Comparison of ENCODE assay signal across 25 mouse cellular contexts in genomic region chr11:22902923-22903322, GRCm38 (mm10). TPM values are rescaled to one million over a fixed set of nuclear protein-coding genes. Genes with fewer than 3 reads are reported as not detected.
DNase-seq lines count a peak whose midpoint lies in the region; ATAC-seq and TF ChIP-seq lines count a peak whose summit lies in the region.
"Had no signal": no experiment of that assay in that cellular context is flagged by ENCODE, and none has a peak within 500 bp of the region (broad histone marks: within the 10 kb centered on the region; RNA-seq: fewer than 3 reads in every experiment).

No protein-coding gene starts in this region.

- H3K9me3 ChIP-seq in hindbrain, embryonic 13.5 days = no peaks in the 10 kb centered on the region
- H3K9me3 ChIP-seq: embryonic facial prominence, embryonic 13.5 days; embryonic facial prominence, embryonic 15.5 days; forebrain, embryonic 10.5 days; forebrain, embryonic 12.5 days had no signal

- H3K36me3 ChIP-seq in hindbrain, embryonic 13.5 days = 0 out of 2 replicates have a peak, but pooled peaks cover 3% of the 10 kb centered on the region

- no peak for TF ChIP-seq POLR2A in cerebellum, adult 2 months (IDR thresholded peaks at IDR 0.05; ENCODE audit: borderline replicate concordance, insufficient read depth, low read length)

- TF ChIP-seq CTCF in cerebellum, adult 2 months (IDR thresholded peaks at IDR 0.05; ENCODE audit: borderline replicate concordance, insufficient read depth, low read depth, low read length) = no peak

- no peaks in the 10 kb centered on the region for H3K27me3 ChIP-seq in hindbrain, embryonic 13.5 days
- no peaks in the 10 kb centered on the region for H3K27me3 ChIP-seq in cerebellum, adult 2 months (ENCODE audit: control insufficient read depth, insufficient read depth, low read length)
- H3K27me3 ChIP-seq: embryonic facial prominence, embryonic 13.5 days; embryonic facial prominence, embryonic 15.5 days; forebrain, embryonic 12.5 days; Patski had no signal

- peak; percentile 85 for ATAC-seq in CD4-positive, CD25-positive, alpha-beta regulatory T cell, adult 4 months
- ATAC-seq in activated CD4-positive, CD25-positive, alpha-beta regulatory T cell, adult 4 months = peak; percentile 46
- peak; percentile 69 for ATAC-seq in inflammation-experienced regulatory T-cells, adult 6 months
- no peak for ATAC-seq in hindbrain, embryonic 13.5 days (ENCODE audit: low FRiP score)
- ATAC-seq: forebrain, embryonic 14.5 days; forebrain, embryonic 16.5 days; Patski had no signal

- DNase-seq in CD4-positive helper T cell, adult 2 months (ENCODE audit: low read depth, low spot score) = peak; percentile 28
- no peak for DNase-seq in gastrocnemius, postnatal 4 days (ENCODE audit: low spot score in 2 of 2)
- DNase-seq in cerebellum, adult 2 months = no peak
- DNase-seq: adrenal gland, adult 2 months; adrenal gland, postnatal 10 days; adrenal gland, postnatal 25 days; B cell, adult 2 months; cerebellum, adult 11 months; cerebellum, adult 18-20 months; cerebellum, adult 9-10 months; cerebellum, postnatal 10 days; cerebellum, postnatal 25 days; embryo, embryonic 11 days had no signal

- no peak overlapping the region for H3K4me2 ChIP-seq in hindbrain, embryonic 13.5 days
- H3K4me2 ChIP-seq: embryonic facial prominence, embryonic 13.5 days; embryonic facial prominence, embryonic 15.5 days; forebrain, embryonic 12.5 days had no signal

- H3K4me1 ChIP-seq in hindbrain, embryonic 13.5 days (replicated peaks) = no peaks in the 10 kb centered on the region
- H3K4me1 ChIP-seq in cerebellum, adult 2 months (ENCODE audit: control insufficient read depth, insufficient read depth, low read length) = no peaks in the 10 kb centered on the region
- H3K4me1 ChIP-seq: embryonic facial prominence, embryonic 13.5 days; embryonic facial prominence, embryonic 15.5 days; forebrain, embryonic 10.5 days; forebrain, embryonic 12.5 days had no signal

- no peak overlapping the region for H3K4me3 ChIP-seq in hindbrain, embryonic 13.5 days
- no peak overlapping the region for H3K4me3 ChIP-seq in cerebellum, adult 2 months (replicated peaks; ENCODE audit: insufficient read depth, low read depth, low read length)
- H3K4me3 ChIP-seq: embryonic facial prominence, embryonic 13.5 days; embryonic facial prominence, embryonic 15.5 days; erythroblast, embryonic 14.5 days; forebrain, embryonic 10.5 days; forebrain, embryonic 12.5 days had no signal

- 92% methylated on average over 2 of the region's 2 CpGs for WGBS in hindbrain, embryonic 13.5 days
- WGBS in cerebellum, adult 2 months = 85% methylated on average over 2 of the region's 2 CpGs

- H3K27ac ChIP-seq in hindbrain, embryonic 13.5 days = no peak overlapping the region
- no peak overlapping the region for H3K27ac ChIP-seq in cerebellum, adult 2 months (ENCODE audit: insufficient read depth, low read length)
- H3K27ac ChIP-seq: embryonic facial prominence, embryonic 13.5 days; embryonic facial prominence, embryonic 15.5 days; forebrain, embryonic 10.5 days; forebrain, embryonic 12.5 days had no signal

- H3K9ac ChIP-seq in hindbrain, embryonic 13.5 days = no peak overlapping the region
- H3K9ac ChIP-seq: embryonic facial prominence, embryonic 13.5 days; embryonic facial prominence, embryonic 15.5 days; forebrain, embryonic 12.5 days had no signal

RNA-seq across cellular contexts. Expression of gene B3gnt2, which starts 42.2 kb away (rescaled TPM):
- 10 to 100 TPM in 1 of 2 experiments, 1 to 10 TPM in 1; 7.0 to 16.4 TPM for polyA plus RNA-seq in CD4-positive, CD25-positive, alpha-beta regulatory T cell, adult 4 months (2017; shearing (Covaris generic))
- 1 to 10 TPM; 4.7 to 9.8 TPM for polyA plus RNA-seq in activated CD4-positive, CD25-positive, alpha-beta regulatory T cell, adult 4 months (2017; shearing (Covaris generic))
- 10 to 100 TPM in 1 of 3 experiments, 1 to 10 TPM in 2; 5.8 to 12.1 (median 7.6) TPM for polyA plus RNA-seq in inflammation-experienced regulatory T-cells, adult 6 months (2017; shearing (Covaris generic))
- 1.1 and 1.5 TPM in 2 replicates for polyA plus RNA-seq in hindbrain, embryonic 13.5 days (2015; fragmentation: Nextera tagmentation; extraction: Ambion mirVana)
- total RNA-seq in gastrocnemius, postnatal 4 days (2021) = 1 to 10 TPM; 6.3 to 8.8 TPM
- polyA plus RNA-seq in cerebellum, adult 2 months (2012; rRNA removed) = 7.1 and 8.7 TPM in 2 replicates
